Mouse (Mus musculus): ENCODE measurements around the gene Tfrc.

Tfrc gene

GRCm38 (mm10) chr16:32608712-32609400, at the start of gene Tfrc:
Tfrc (plus strand) TSS chr16:32608920.
- DNase-seq, result peak; percentile 97 to 99

GRCm38 (mm10) chr16:32559493-32559892, 49.2 kb upstream of the Tfrc start:
- DNase-seq, result no peak

GRCm38 (mm10) chr16:32563056-32563793, 45.5 kb upstream of the Tfrc start:
- no peak for DNase-seq

- DNase-seq, result no peak
These were observed 41.4 kb upstream of the Tfrc start for GRCm38 (mm10) chr16:32567282-32567681.

GRCm38 (mm10) chr16:32568401-32568800, 40.3 kb upstream of the Tfrc start:
- DNase-seq, result no peak

GRCm38 (mm10) chr16:32570042-32570441, 38.7 kb upstream of the Tfrc start:
- DNase-seq, result no peak

GRCm38 (mm10) chr16:32572528-32572927, 36.2 kb upstream of the Tfrc start:
- no peak for DNase-seq

GRCm38 (mm10) chr16:32586482-32586881, 22.2 kb upstream of the Tfrc start:
- DNase-seq, result no peak

GRCm38 (mm10) chr16:32588568-32588967, 20.2 kb upstream of the Tfrc start:
- no peak for DNase-seq

- no peak for DNase-seq
These were observed 17.2 kb upstream of the Tfrc start for GRCm38 (mm10) chr16:32591521-32591920.

- DNase-seq, result no peak
These were observed 15.4 kb upstream of the Tfrc start for GRCm38 (mm10) chr16:32593283-32593805.

- DNase-seq, result peak in 1 of 2 experiments; percentile 19
These were observed 14.8 kb upstream of the Tfrc start for GRCm38 (mm10) chr16:32593916-32594315.

- peak; percentile 25 to 27 for DNase-seq
These were observed 14.0 kb upstream of the Tfrc start for GRCm38 (mm10) chr16:32594701-32595100.

GRCm38 (mm10) chr16:32595142-32595855, 13.4 kb upstream of the Tfrc start:
- DNase-seq, result no peak

GRCm38 (mm10) chr16:32597909-32598381, 10.8 kb upstream of the Tfrc start:
- no peak for DNase-seq

GRCm38 (mm10) chr16:32599151-32599550, 9.6 kb upstream of the Tfrc start:
- no peak for DNase-seq

- no peak for DNase-seq
These were observed 6.5 kb upstream of the Tfrc start for GRCm38 (mm10) chr16:32602193-32602685.

- no peak for DNase-seq
These were observed 967 bp upstream of the Tfrc start for GRCm38 (mm10) chr16:32607562-32608343.

GRCm38 (mm10) chr16:32608344-32608711, 392 bp upstream of the Tfrc start:
- no peak for DNase-seq

GRCm38 (mm10) chr16:32609401-32609779, 670 bp downstream of the Tfrc start:
- DNase-seq, result no peak

GRCm38 (mm10) chr16:32610460-32611255, 1.9 kb downstream of the Tfrc start:
- no peak for DNase-seq
